Mouse (Mus musculus) heart, embryonic 14.5 days (tissue): ENCODE measurements around the gene Deaf1. TPM values are rescaled to one million over a fixed set of nuclear protein-coding genes. Genes with fewer than 3 reads are reported as not detected.

Source experiments
- ATAC-seq: fragments of 200-750 bp; cut with Nextera tagmentation; 2 replicates; pipeline ENCODE4 v1.8.0; 2017; ENCODE audit warnings: low read depth, moderate TSS enrichment; ENCODE audit not compliant: insufficient number of reproducible peaks, insufficient read depth, low FRiP score
- H3K27ac ChIP-seq, 2 experiments: fragments of 200-500 bp in 1 of 2; fragments of 300-500 bp in 1 of 2; sonication (generic) in 1 of 2; replicated peaks in 1 of 2; 2 replicates each; pipeline ENCODE4 v1.5.1; 2012 to 2014; ENCODE audit warnings: low read depth in 2 of 2, low read length in 2 of 2, control low read depth in 1 of 2, mild to moderate bottlenecking in 1 of 2, mixed read lengths in 1 of 2; ENCODE audit not compliant: control insufficient read depth in 1 of 2, insufficient read depth in 1 of 2
- H3K27me3 ChIP-seq: fragments of 300-500 bp; sonication (generic); 2 replicates; pipeline ENCODE4 v1.6.1; 2014; ENCODE audit warnings: mild to moderate bottlenecking, low read length, control low read depth; ENCODE audit not compliant: control insufficient read depth, insufficient read depth
- H3K36me3 ChIP-seq: fragments of 300-500 bp; sonication (generic); 2 replicates; pipeline ENCODE4 v1.6.1; 2014; ENCODE audit warnings: mild to moderate bottlenecking, control low read depth, low read length, mixed read lengths; ENCODE audit not compliant: control insufficient read depth, insufficient read depth
- H3K4me1 ChIP-seq, 2 experiments: fragments of 200-500 bp in 1 of 2; fragments of 300-500 bp in 1 of 2; sonication (generic) in 1 of 2; 2 replicates each; pipeline ENCODE4 v1.6.1; 2012 to 2014; ENCODE audit warnings: low read length in 2 of 2, control low read depth in 1 of 2, mixed read lengths in 1 of 2; ENCODE audit not compliant: control insufficient read depth in 2 of 2, insufficient read depth in 2 of 2
- H3K4me2 ChIP-seq: fragments of 300-500 bp; sonication (generic); 2 replicates; pipeline ENCODE4 v1.6.1; 2014; ENCODE audit warnings: mild to moderate bottlenecking, low read length
- H3K4me3 ChIP-seq, 2 experiments: fragments of 200-500 bp in 1 of 2; fragments of 300-500 bp in 1 of 2; sonication (generic) in 1 of 2; 2 replicates each; pipeline ENCODE4 v1.5.1; 2012 to 2014; ENCODE audit warnings: low read length in 2 of 2, mild to moderate bottlenecking in 2 of 2, control low read depth in 1 of 2, low read depth in 1 of 2, moderate library complexity in 1 of 2; ENCODE audit not compliant: control insufficient read depth in 1 of 2, insufficient read depth in 1 of 2
- H3K9ac ChIP-seq: fragments of 300-500 bp; sonication (generic); 2 replicates; pipeline ENCODE4 v1.6.1; 2014; ENCODE audit warnings: mild to moderate bottlenecking, low read length
- H3K9me3 ChIP-seq: fragments of 300-500 bp; sonication (generic); 2 replicates; pipeline ENCODE4 v1.6.1; 2016; ENCODE audit warnings: low read length, control low read depth; ENCODE audit not compliant: control insufficient read depth
- WGBS: fragments of 180-500 bp; shearing (Covaris S2); extraction: QIAGEN DNeasy Blood & Tissue Kit; methylation state at CpG from one replicate; pipeline ENCODE4 v1.1.7; 2014; 5-methylcytosine and 5-hydroxymethylcytosine counted together
- polyA plus RNA-seq: library from polyadenylated mRNA; unstranded; fragments of >200 nt; fragmentation: Nextera tagmentation; extraction: Ambion mirVana; gene quantifications from 2 replicates; pipeline ENCODE4 v1.2.1, GENCODE M21; 2014

The Deaf1 gene
- polyA plus RNA-seq, 1 experiment from 2014 or later = 36.9 TPM

- Histone ChIP-seq H3K36me3 (peaks cover 23% of the 10 kb centered on the region), H3K27ac (no peak overlapping the region), H3K4me1 (peaks cover 10 to 19% of the 10 kb centered on the region in 2 experiments), H3K4me3 (no peak overlapping the region), H3K4me2 (no peak overlapping the region), H3K9me3 (no peaks in the 10 kb centered on the region), H3K9ac (no peak overlapping the region), H3K27me3 (no peaks in the 10 kb centered on the region)
- no peak for ATAC-seq
Measured at GRCm38 (mm10) chr7:141330706-141331105, 3.2 kb upstream of the Deaf1 start.

- Histone ChIP-seq H3K27ac (peak overlapping the region; percentile 99 to 100), H3K27me3 (no peaks in the 10 kb centered on the region), H3K9me3 (no peaks in the 10 kb centered on the region), H3K4me1 (peaks cover 10 to 25% of the 10 kb centered on the region in 2 experiments), H3K4me2 (peak overlapping the region; percentile 99), H3K9ac (peak overlapping the region; percentile 93), H3K4me3 (peak overlapping the region; percentile 71 to 72), H3K36me3 (peaks cover 14% of the 10 kb centered on the region)
- WGBS = 18% methylated on average over 24 of the region's 24 CpGs
- ATAC-seq = no peak
Measured at GRCm38 (mm10) chr7:141328373-141328990, 992 bp upstream of the Deaf1 start.

- Histone ChIP-seq H3K4me3 (peak overlapping the region; percentile 71 to 72), H3K4me1 (peaks cover 10 to 25% of the 10 kb centered on the region in 2 experiments), H3K27me3 (no peaks in the 10 kb centered on the region), H3K9ac (peak overlapping the region; percentile 93), H3K9me3 (no peaks in the 10 kb centered on the region), H3K36me3 (peaks cover 22% of the 10 kb centered on the region), H3K27ac (peak overlapping the region; percentile 99 to 100), H3K4me2 (peak overlapping the region; percentile 99)
- 7% methylated on average over 33 of the region's 35 CpGs for WGBS
- ATAC-seq = 0 out of 2 replicates have a peak, but pooled peaks have one; percentile 2
Measured at GRCm38 (mm10) chr7:141326546-141327446, 694 bp downstream of the Deaf1 start.

- ATAC-seq = no peak
- H3K27ac ChIP-seq = no peak overlapping the region
- no peak overlapping the region for H3K4me2 ChIP-seq
- no peak overlapping the region for H3K4me3 ChIP-seq
- no peak overlapping the region for H3K9ac ChIP-seq
- no peaks in the 10 kb centered on the region for H3K9me3 ChIP-seq
- no peaks in the 10 kb centered on the region for H3K27me3 ChIP-seq
- 82% methylated on average over 1 of the region's 1 CpGs for WGBS
- H3K4me1 ChIP-seq = peaks cover 10 to 25% of the 10 kb centered on the region in 2 experiments
- H3K36me3 ChIP-seq = peaks cover 43% of the 10 kb centered on the region
Measured at GRCm38 (mm10) chr7:141324686-141325085, 2.8 kb downstream of the Deaf1 start.

- 64% methylated on average over 2 of the region's 2 CpGs for WGBS
- H3K4me2 ChIP-seq = no peak overlapping the region
Measured at GRCm38 (mm10) chr7:141319446-141319845, 8.0 kb downstream of the Deaf1 start.

GRCm38 (mm10) chr7:141317619-141318132, 9.8 kb downstream of the Deaf1 start:
- ATAC-seq = no peak
- no peaks in the 10 kb centered on the region for H3K9me3 ChIP-seq
- H3K4me2 ChIP-seq = no peak overlapping the region
- peaks cover 100% of the 10 kb centered on the region for H3K36me3 ChIP-seq
- WGBS = 95% methylated on average over 1 of the region's 1 CpGs
- no peaks in the 10 kb centered on the region for H3K4me1 ChIP-seq
- H3K27ac ChIP-seq = no peak overlapping the region
- no peak overlapping the region for H3K4me3 ChIP-seq
- no peaks in the 10 kb centered on the region for H3K27me3 ChIP-seq
- no peak overlapping the region for H3K9ac ChIP-seq

More at GRCm38 (mm10) chr7:141319446-141319845, 8.0 kb downstream of the Deaf1 start:
- H3K9me3 ChIP-seq = no peaks in the 10 kb centered on the region
- no peak overlapping the region for H3K4me3 ChIP-seq
- H3K4me1 ChIP-seq = no peaks in the 10 kb centered on the region
- no peak overlapping the region for H3K9ac ChIP-seq
- no peaks in the 10 kb centered on the region for H3K27me3 ChIP-seq
- no peak for ATAC-seq
- peaks cover 96% of the 10 kb centered on the region for H3K36me3 ChIP-seq
- H3K27ac ChIP-seq = no peak overlapping the region

GRCm38 (mm10) chr7:141315974-141316373, 11.5 kb downstream of the Deaf1 start:
- H3K9ac ChIP-seq = no peak overlapping the region
- 76% methylated on average over 5 of the region's 5 CpGs for WGBS
- ATAC-seq = no peak

More at GRCm38 (mm10) chr7:141315974-141316373, 11.5 kb downstream of the Deaf1 start:
- Histone ChIP-seq H3K4me3 (no peak overlapping the region), H3K4me2 (no peak overlapping the region), H3K27me3 (no peaks in the 10 kb centered on the region), H3K27ac (no peak overlapping the region), H3K36me3 (peaks cover 100% of the 10 kb centered on the region), H3K4me1 (no peaks in the 10 kb centered on the region), H3K9me3 (no peaks in the 10 kb centered on the region)
